In the genomic region with DNA sequence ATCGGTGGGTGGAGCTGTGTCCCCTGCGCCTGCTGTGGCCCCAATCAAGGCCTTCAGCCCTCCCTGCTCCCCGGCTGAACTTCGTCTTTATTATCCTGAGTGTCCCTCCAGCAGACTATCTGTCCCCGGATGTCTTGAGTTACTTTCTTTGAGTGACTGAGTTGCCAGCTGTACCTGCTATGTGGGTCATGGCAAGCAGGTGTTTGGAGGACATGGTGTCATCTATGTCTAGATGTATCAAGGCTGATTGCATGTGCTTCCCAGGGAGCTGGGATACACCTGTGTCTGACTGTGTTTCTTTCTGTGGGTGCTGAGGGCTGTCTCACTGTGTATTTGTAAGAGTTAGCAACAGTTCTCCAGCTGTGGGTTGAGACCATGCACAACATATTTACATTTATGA, we compare ENCODE assay signal across 9 mouse cellular contexts. TPM values are rescaled to one million over a fixed set of nuclear protein-coding genes. Genes with fewer than 3 reads are reported as not detected.
DNase-seq lines count a peak whose midpoint lies in the region; ATAC-seq and TF ChIP-seq lines count a peak whose summit lies in the region.
"Had no signal": no experiment of that assay in that cellular context is flagged by ENCODE, and none has a peak within 500 bp of the region (broad histone marks: within the 10 kb centered on the region; RNA-seq: fewer than 3 reads in every experiment).

No protein-coding gene starts in this region.

- peaks cover 70% of the 10 kb centered on the region for H3K4me1 ChIP-seq in embryonic facial prominence, embryonic 15.5 days
- H3K4me1 ChIP-seq in intestine, postnatal 0 days (replicated peaks; ENCODE audit: control insufficient read depth, insufficient read depth, low read length) = no peaks in the 10 kb centered on the region; the same call in 1 of the 2 replicates
- H3K4me1 ChIP-seq in neural tube, embryonic 14.5 days (ENCODE audit: control insufficient read depth, insufficient read depth, low read length) = peaks cover 60% of the 10 kb centered on the region

- no peak for DNase-seq in left cerebral cortex, adult 2 months (ENCODE audit: extremely low spot score in 1 of 2, low spot score in 2 of 2)
- no peak for DNase-seq in left cerebral cortex, adult 8-10 months (ENCODE audit: low spot score in 2 of 2)
- DNase-seq in layer of hippocampus, adult 8-10 months (ENCODE audit: low spot score in 2 of 2) = no peak
- DNase-seq in kidney, postnatal 10 days = no peak
- DNase-seq in gastrocnemius, postnatal 4 days (ENCODE audit: low spot score in 2 of 2) = no peak

- 10% methylated on average over 5 of the region's 5 CpGs for WGBS in embryonic facial prominence, embryonic 15.5 days
- WGBS in intestine, postnatal 0 days = 8% methylated on average over 5 of the region's 5 CpGs
- WGBS in neural tube, embryonic 14.5 days = 6% methylated on average over 5 of the region's 5 CpGs

- 0 out of 2 replicates have a peak, but pooled peaks cover 3% of the 10 kb centered on the region for H3K36me3 ChIP-seq in embryonic facial prominence, embryonic 15.5 days
- no peaks in the 10 kb centered on the region for H3K36me3 ChIP-seq in intestine, postnatal 0 days (ENCODE audit: control insufficient read depth, insufficient read depth)
- H3K36me3 ChIP-seq in neural tube, embryonic 14.5 days (ENCODE audit: control insufficient read depth, insufficient read depth, low read length) = peaks cover 23% of the 10 kb centered on the region; the same call in 1 of the 2 replicates

- no peak for TF ChIP-seq CTCF in left cerebral cortex, adult 2 months (IDR thresholded peaks at IDR 0.05)
- TF ChIP-seq CTCF in intestine, postnatal 0 days (IDR thresholded peaks at IDR 0.05; ENCODE audit: low read depth) = no peak

- peak overlapping the region; percentile 87 for H3K27ac ChIP-seq in left cerebral cortex, adult 2 months
- H3K27ac ChIP-seq in embryonic facial prominence, embryonic 15.5 days (replicated peaks) = 0 out of 2 replicates have a peak overlapping the region, but pooled peaks have one; percentile 65
- H3K27ac ChIP-seq in intestine, postnatal 0 days (ENCODE audit: low read depth, low read length) = no peak overlapping the region
- H3K27ac ChIP-seq in neural tube, embryonic 14.5 days (ENCODE audit: low read depth, low read length) = peak overlapping the region; percentile 16; the same call in 1 of the 2 replicates

- peak overlapping the region; percentile 95 for H3K4me2 ChIP-seq in embryonic facial prominence, embryonic 15.5 days (replicated peaks)
- H3K4me2 ChIP-seq in intestine, postnatal 0 days (replicated peaks; ENCODE audit: low read depth) = peak overlapping the region; percentile 83
- H3K4me2 ChIP-seq in neural tube, embryonic 14.5 days (ENCODE audit: low read depth, low read length) = peak overlapping the region; percentile 95

- peaks cover 6% of the 10 kb centered on the region; the same call in 1 of the 2 replicates for H3K27me3 ChIP-seq in embryonic facial prominence, embryonic 15.5 days
- peaks cover 23% of the 10 kb centered on the region for H3K27me3 ChIP-seq in intestine, postnatal 0 days (replicated peaks; ENCODE audit: control insufficient read depth, insufficient read depth, low read length)
- no peaks in the 10 kb centered on the region for H3K27me3 ChIP-seq in neural tube, embryonic 14.5 days (ENCODE audit: control insufficient read depth, insufficient read depth, low read length)

- peak overlapping the region; percentile 57; the same call in 1 of the 2 replicates for H3K9ac ChIP-seq in embryonic facial prominence, embryonic 15.5 days
- peak overlapping the region; percentile 38; the same call in 1 of the 2 replicates for H3K9ac ChIP-seq in intestine, postnatal 0 days (ENCODE audit: low read depth, low read length)
- peak overlapping the region; percentile 77 for H3K9ac ChIP-seq in neural tube, embryonic 14.5 days (replicated peaks; ENCODE audit: low read depth, low read length)

- no peaks in the 10 kb centered on the region for H3K9me3 ChIP-seq in embryonic facial prominence, embryonic 15.5 days (replicated peaks)
- no peaks in the 10 kb centered on the region for H3K9me3 ChIP-seq in intestine, postnatal 0 days (ENCODE audit: control insufficient read depth)
- no peaks in the 10 kb centered on the region for H3K9me3 ChIP-seq in neural tube, embryonic 14.5 days (ENCODE audit: control insufficient read depth, low read length)

- intact Hi-C loops in left cerebral cortex, adult 2 months (cut with DNase I) = loop anchor here (2.0 kb wide), 1 partner anchor 53 kb away; no protein-coding TSS in a partner anchor

- peak overlapping the region; percentile 67 for H3K4me3 ChIP-seq in left cerebral cortex, adult 2 months
- H3K4me3 ChIP-seq in embryonic facial prominence, embryonic 15.5 days (replicated peaks) = peak overlapping the region; percentile 50
- peak overlapping the region; percentile 44 for H3K4me3 ChIP-seq in intestine, postnatal 0 days (ENCODE audit: low read depth, low read length)
- H3K4me3 ChIP-seq in neural tube, embryonic 14.5 days (ENCODE audit: low read depth, low read length) = peak overlapping the region; percentile 63

- ATAC-seq in embryonic facial prominence, embryonic 15.5 days (ENCODE audit: insufficient number of reproducible peaks, low FRiP score, low TSS enrichment, low read depth) = no peak
- ATAC-seq in intestine, postnatal 0 days = no peak
- no peak for ATAC-seq in neural tube, embryonic 14.5 days (ENCODE audit: low read depth)

RNA-seq across cellular contexts. Expression of gene Dpf1, which starts 6.0 kb away (rescaled TPM):
- 100 to 1,000 TPM; 114 to 128 TPM for total RNA-seq in left cerebral cortex, adult 2 months (2021)
- total RNA-seq in left cerebral cortex, adult 8-10 months (2022) = 100 to 1,000 TPM in 2 of 4 experiments, 10 to 100 TPM in 2; 87.4 to 112 (median 99.7) TPM
- 14.4 and 20.4 TPM in 2 replicates for polyA plus RNA-seq in embryonic facial prominence, embryonic 15.5 days (2015; fragmentation: Nextera tagmentation; extraction: Ambion mirVana)
- 1.7 TPM in 2 replicates for polyA plus RNA-seq in intestine, postnatal 0 days (2015; fragmentation: Nextera tagmentation; extraction: Ambion mirVana)
- 190 and 228 TPM in 2 replicates for polyA plus RNA-seq in neural tube, embryonic 14.5 days (2014; fragmentation: Nextera tagmentation; extraction: Ambion mirVana)
- 100 to 1,000 TPM in 2 of 4 experiments, 10 to 100 TPM in 2; 91.6 to 116 (median 104) TPM for total RNA-seq in layer of hippocampus, adult 8-10 months (2022)
- total RNA-seq in gastrocnemius, postnatal 4 days (2021) = 1 to 10 TPM; 4.3 TPM
- total RNA-seq: granulocyte monocyte progenitor cell, adult 5-6 weeks had no signal

RNA-seq across cellular contexts. Expression of gene Ppp1r14a, which starts 20.6 kb away (rescaled TPM):
- total RNA-seq in left cerebral cortex, adult 2 months (2021) = 10 to 100 TPM; 15.1 to 18.2 TPM
- 10 to 100 TPM; 35.3 to 41.0 (median 39.8) TPM for total RNA-seq in left cerebral cortex, adult 8-10 months (2022)
- polyA plus RNA-seq in embryonic facial prominence, embryonic 15.5 days (2015; fragmentation: Nextera tagmentation; extraction: Ambion mirVana) = 17.3 and 18.1 TPM in 2 replicates
- polyA plus RNA-seq in intestine, postnatal 0 days (2015; fragmentation: Nextera tagmentation; extraction: Ambion mirVana) = 35.2 and 37.0 TPM in 2 replicates
- polyA plus RNA-seq in neural tube, embryonic 14.5 days (2014; fragmentation: Nextera tagmentation; extraction: Ambion mirVana) = 1.8 and 3.6 TPM in 2 replicates
- 10 to 100 TPM; 25.8 to 40.8 (median 33.5) TPM for total RNA-seq in layer of hippocampus, adult 8-10 months (2022)
- total RNA-seq in gastrocnemius, postnatal 4 days (2021) = 10 to 100 TPM; 16.0 to 16.9 TPM
- total RNA-seq: granulocyte monocyte progenitor cell, adult 5-6 weeks had no signal

RNA-seq across cellular contexts. Expression of gene Spint2, which starts 28.0 kb away (rescaled TPM):
- 10 to 100 TPM; 26.4 to 27.8 TPM for total RNA-seq in left cerebral cortex, adult 2 months (2021)
- 10 to 100 TPM; 27.9 to 38.2 (median 33.0) TPM for total RNA-seq in left cerebral cortex, adult 8-10 months (2022)
- 212 and 261 TPM in 2 replicates for polyA plus RNA-seq in embryonic facial prominence, embryonic 15.5 days (2015; fragmentation: Nextera tagmentation; extraction: Ambion mirVana)
- 685 and 722 TPM in 2 replicates for polyA plus RNA-seq in intestine, postnatal 0 days (2015; fragmentation: Nextera tagmentation; extraction: Ambion mirVana)
- 46.9 and 62.4 TPM in 2 replicates for polyA plus RNA-seq in neural tube, embryonic 14.5 days (2014; fragmentation: Nextera tagmentation; extraction: Ambion mirVana)
- total RNA-seq in layer of hippocampus, adult 8-10 months (2022) = 10 to 100 TPM; 22.3 to 30.6 (median 25.9) TPM
- total RNA-seq in gastrocnemius, postnatal 4 days (2021) = 1 to 10 TPM; 7.3 to 9.6 TPM

Comparison
In these comparisons a context has a peak if more than half of its experiments do, and no peak if none do; other contexts are left out.
1. RNA of gene Dpf1, which starts 6.0 kb away (total RNA-seq): 114 to 128 TPM in left cerebral cortex, adult 2 months, 91.6 to 116 TPM in layer of hippocampus, adult 8-10 months and 87.4 to 112 TPM in left cerebral cortex, adult 8-10 months; 4.3 TPM in gastrocnemius, postnatal 4 days; every median in the first group is over 10 times any median in the second.
2. Peak in every context shown above with its lines, with median percentiles within 50 percentile points of each other: H3K4me3 ChIP-seq, H3K4me2 ChIP-seq and H3K9ac ChIP-seq.